In the genomic region with DNA sequence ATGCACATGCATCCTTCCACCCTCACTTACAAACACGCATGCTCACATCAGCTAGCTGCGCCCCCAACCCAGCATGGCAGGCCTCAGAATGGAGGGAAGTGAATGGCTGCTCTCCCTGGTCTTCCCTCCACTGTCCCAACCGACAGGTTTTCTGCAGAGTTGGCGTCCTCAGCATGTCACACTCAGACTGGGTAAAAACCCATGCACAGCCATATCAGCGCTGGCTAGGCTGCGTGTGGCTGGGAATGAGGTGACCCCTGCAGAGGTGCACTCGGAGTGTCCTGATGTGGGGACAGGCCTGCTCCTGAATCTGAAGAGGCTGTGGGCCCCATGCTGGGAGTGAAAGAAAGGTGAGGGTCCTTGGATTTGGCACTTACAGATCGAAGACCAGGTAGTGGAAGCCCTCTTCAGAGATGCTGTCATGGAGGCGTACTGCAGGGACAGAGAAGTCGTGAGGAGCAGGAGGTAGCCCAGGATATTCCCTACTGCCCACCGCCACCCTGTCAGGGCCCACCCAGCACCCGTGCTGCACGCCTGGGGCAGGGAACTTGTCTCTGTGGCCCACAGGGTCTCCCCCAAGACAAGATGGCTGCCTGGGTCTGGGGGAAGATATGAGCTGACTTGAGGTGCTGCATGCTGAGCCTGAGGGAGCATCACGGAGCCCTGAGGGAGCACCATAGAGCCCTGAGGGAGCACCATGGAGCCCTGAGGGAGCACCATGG, we compare ENCODE assay signal across 8 mouse cellular contexts. TPM values are rescaled to one million over a fixed set of nuclear protein-coding genes. Genes with fewer than 3 reads are reported as not detected.
DNase-seq lines count a peak whose midpoint lies in the region; ATAC-seq and TF ChIP-seq lines count a peak whose summit lies in the region.

No protein-coding gene starts in this region.

- intact Hi-C loops in left cerebral cortex, postnatal 14 days (cut with DNase I): no loop called here

- peak overlapping the region; percentile 93 for H3K27ac ChIP-seq in heart, embryonic 10.5 days
- peak overlapping the region; percentile 29 for H3K27ac ChIP-seq in bone marrow macrophage, adult 2 months (ENCODE audit: insufficient read depth, low read depth, low read length)
- peak overlapping the region; percentile 97 for H3K27ac ChIP-seq in heart, embryonic 16.5 days (ENCODE audit: low read length)
- H3K27ac ChIP-seq in midbrain, embryonic 12.5 days (replicated peaks): peak overlapping the region; percentile 54

- peak overlapping the region; percentile 66 for H3K9ac ChIP-seq in heart, embryonic 16.5 days (ENCODE audit: low read length)
- no peak overlapping the region for H3K9ac ChIP-seq in midbrain, embryonic 12.5 days (replicated peaks)

- H3K4me2 ChIP-seq in heart, embryonic 16.5 days (ENCODE audit: low read depth, low read length): peak overlapping the region; percentile 32; the same call in 1 of the 2 replicates
- H3K4me2 ChIP-seq in midbrain, embryonic 12.5 days (replicated peaks): no peak overlapping the region

- peaks cover 19% of the 10 kb centered on the region for H3K27me3 ChIP-seq in heart, embryonic 10.5 days (ENCODE audit: insufficient read depth, poor library complexity, severe bottlenecking)
- no peaks in the 10 kb centered on the region for H3K27me3 ChIP-seq in heart, embryonic 16.5 days (ENCODE audit: control insufficient read depth, insufficient read depth, low read length)
- peaks cover 19% of the 10 kb centered on the region for H3K27me3 ChIP-seq in midbrain, embryonic 12.5 days

- no peaks in the 10 kb centered on the region for H3K36me3 ChIP-seq in heart, embryonic 10.5 days
- no peaks in the 10 kb centered on the region for H3K36me3 ChIP-seq in heart, embryonic 16.5 days (ENCODE audit: control insufficient read depth, insufficient read depth)
- H3K36me3 ChIP-seq in midbrain, embryonic 12.5 days: no peaks in the 10 kb centered on the region

- peak; percentile 1; the same call in 1 of the 2 replicates for ATAC-seq in heart, embryonic 16.5 days (replicated peaks; ENCODE audit: extremely low read depth, insufficient read depth, low FRiP score)
- ATAC-seq in midbrain, embryonic 12.5 days (ENCODE audit: low FRiP score, low read depth): no peak

- no peak for TF ChIP-seq POLR2A in bone marrow macrophage, adult 2 months (IDR thresholded peaks at IDR 0.05; ENCODE audit: borderline replicate concordance, low read depth, low read length)

- peak overlapping the region; percentile 22 for H3K4me3 ChIP-seq in heart, embryonic 10.5 days
- H3K4me3 ChIP-seq in bone marrow macrophage, adult 2 months (ENCODE audit: insufficient read depth, low read length): no peak overlapping the region
- H3K4me3 ChIP-seq in heart, embryonic 16.5 days (ENCODE audit: low read length): no peak overlapping the region
- H3K4me3 ChIP-seq in midbrain, embryonic 12.5 days: no peak overlapping the region

- DNase-seq in heart, embryonic 10.5 days (ENCODE audit: low spot score): no peak
- DNase-seq in heart, adult 8-10 months (ENCODE audit: low spot score): no peak
- DNase-seq in left cerebral cortex, postnatal 14 days (ENCODE audit: low spot score in 2 of 2): no peak
- no peak for DNase-seq in right cerebral cortex, postnatal 14 days
- DNase-seq in retina, postnatal 1 day: no peak

- peaks cover 55% of the 10 kb centered on the region for H3K4me1 ChIP-seq in heart, embryonic 10.5 days
- H3K4me1 ChIP-seq in bone marrow macrophage, adult 2 months (ENCODE audit: control insufficient read depth, insufficient read depth, low read length): peaks cover 47% of the 10 kb centered on the region
- H3K4me1 ChIP-seq in heart, embryonic 16.5 days (ENCODE audit: control insufficient read depth, insufficient read depth, low read length): peaks cover 51% of the 10 kb centered on the region
- H3K4me1 ChIP-seq in midbrain, embryonic 12.5 days: peaks cover 16% of the 10 kb centered on the region

- 65% methylated on average over 14 of the region's 14 CpGs for WGBS in heart, embryonic 10.5 days
- WGBS in heart, embryonic 16.5 days: 52% methylated on average over 14 of the region's 14 CpGs
- 80% methylated on average over 14 of the region's 14 CpGs for WGBS in midbrain, embryonic 12.5 days

- H3K9me3 ChIP-seq in heart, embryonic 10.5 days: no peaks in the 10 kb centered on the region
- H3K9me3 ChIP-seq in heart, embryonic 16.5 days (replicated peaks; ENCODE audit: control insufficient read depth, low read length): no peaks in the 10 kb centered on the region
- H3K9me3 ChIP-seq in midbrain, embryonic 12.5 days: no peaks in the 10 kb centered on the region

- no peak for TF ChIP-seq CTCF in bone marrow macrophage, adult 2 months (IDR thresholded peaks at IDR 0.05; ENCODE audit: low read depth, low read length)

RNA-seq across cellular contexts. Expression of a gene that starts 45.6 kb away (rescaled TPM):
- 48.1 and 56.7 TPM in 2 replicates for polyA plus RNA-seq in heart, embryonic 10.5 days (2016; fragmentation: Nextera tagmentation; extraction: Ambion mirVana)
- 10 to 100 TPM; 54.8 to 67.3 (median 62.1) TPM for total RNA-seq in heart, adult 8-10 months (2022)
- 48.1 and 50.0 TPM in 2 replicates for polyA plus RNA-seq in bone marrow macrophage, adult 2 months (2012; ENCODE audit: insufficient read depth, insufficient read length, missing spikeins)
- 38.3 and 40.5 TPM in 2 replicates for polyA plus RNA-seq in heart, embryonic 16.5 days (2015; fragmentation: Nextera tagmentation; extraction: Ambion mirVana)
- polyA plus RNA-seq in midbrain, embryonic 12.5 days (2016; fragmentation: Nextera tagmentation; extraction: Ambion mirVana): 57.9 and 59.1 TPM in 2 replicates
- total RNA-seq in left cerebral cortex, postnatal 14 days (2021): 100 to 1,000 TPM in 1 of 2 experiments, 10 to 100 TPM in 1; 99.6 to 108 TPM

RNA-seq across cellular contexts. Expression of a gene that starts 51.2 kb away (rescaled TPM):
- polyA plus RNA-seq in heart, embryonic 10.5 days (2016; fragmentation: Nextera tagmentation; extraction: Ambion mirVana): 2.1 and 2.6 TPM in 2 replicates
- total RNA-seq in heart, adult 8-10 months (2022): 10 to 100 TPM; 15.2 to 30.8 (median 18.1) TPM
- not detected in 2 replicates for polyA plus RNA-seq in bone marrow macrophage, adult 2 months (2012; ENCODE audit: insufficient read depth, insufficient read length, missing spikeins)
- 0.75 and 1.2 TPM in 2 replicates for polyA plus RNA-seq in heart, embryonic 16.5 days (2015; fragmentation: Nextera tagmentation; extraction: Ambion mirVana)
- 2.6 and 3.0 TPM in 2 replicates for polyA plus RNA-seq in midbrain, embryonic 12.5 days (2016; fragmentation: Nextera tagmentation; extraction: Ambion mirVana)
- total RNA-seq in left cerebral cortex, postnatal 14 days (2021): 1 to 10 TPM; 1.6 to 2.1 TPM

Comparison
In these comparisons a context has a peak if more than half of its experiments do, and no peak if none do; other contexts are left out.
1. H3K27ac ChIP-seq: peak in every context shown above with its lines; median percentile 97 in heart, embryonic 16.5 days; 93 in heart, embryonic 10.5 days; 54 in midbrain, embryonic 12.5 days; 29 in bone marrow macrophage, adult 2 months.